Mouse (Mus musculus) limb, embryonic 11.5 days (tissue): Measurements from ENCODE around the gene Neurod2. TPM values are rescaled to one million over a fixed set of nuclear protein-coding genes. Genes with fewer than 3 reads are reported as not detected.

ENCODE experiments used
- ATAC-seq: fragments of 200-750 bp; cut with Nextera tagmentation; 2 replicates; pipeline ENCODE4 v1.8.0; 2017; ENCODE audit warnings: low read depth; ENCODE audit not compliant: insufficient number of reproducible peaks, low FRiP score, low TSS enrichment
- DNase-seq: peaks from one replicate; pipeline ENCODE4 v3.0.0-alpha.2; 2015; ENCODE audit warnings: low spot score
- H3K27ac ChIP-seq: fragments of 300-500 bp; sonication (generic); replicated peaks from 2 replicates; pipeline ENCODE4 v1.5.1; 2014; ENCODE audit warnings: low read depth, mild to moderate bottlenecking, low read length
- H3K27me3 ChIP-seq: fragments of 300-500 bp; sonication (generic); 2 replicates; pipeline ENCODE4 v1.6.1; 2014; ENCODE audit warnings: mild to moderate bottlenecking, low read length, mixed read lengths; ENCODE audit not compliant: control insufficient read depth, insufficient read depth
- H3K36me3 ChIP-seq: fragments of 300-500 bp; sonication (generic); 2 replicates; pipeline ENCODE4 v1.6.1; 2014; ENCODE audit warnings: mild to moderate bottlenecking, low read length, moderate library complexity, mixed read lengths; ENCODE audit not compliant: control insufficient read depth, insufficient read depth
- H3K4me1 ChIP-seq: fragments of 300-500 bp; sonication (generic); 2 replicates; pipeline ENCODE4 v1.6.1; 2014; ENCODE audit warnings: low read length, mixed read lengths; ENCODE audit not compliant: control insufficient read depth, insufficient read depth
- H3K4me2 ChIP-seq: fragments of 300-500 bp; sonication (generic); 2 replicates; pipeline ENCODE4 v1.6.1; 2014; ENCODE audit warnings: low read depth, mild to moderate bottlenecking, moderate library complexity; ENCODE audit not compliant: severe bottlenecking
- H3K4me3 ChIP-seq: fragments of 300-500 bp; sonication (generic); 2 replicates; pipeline ENCODE4 v1.5.1; 2014; ENCODE audit warnings: low read depth, low read length
- H3K9ac ChIP-seq: fragments of 300-500 bp; sonication (generic); 2 replicates; pipeline ENCODE4 v1.6.1; 2014; ENCODE audit warnings: mild to moderate bottlenecking, low read length
- H3K9me3 ChIP-seq: fragments of 300-500 bp; sonication (generic); 2 replicates; pipeline ENCODE4 v1.6.1; 2016; ENCODE audit warnings: low read length; ENCODE audit not compliant: control insufficient read depth
- WGBS: fragments of 180-500 bp; shearing (Covaris S2); extraction: QIAGEN DNeasy Blood & Tissue Kit; methylation state at CpG from one replicate; pipeline ENCODE4 v1.1.7; 2014; 5-methylcytosine and 5-hydroxymethylcytosine counted together
- polyA plus RNA-seq: library from polyadenylated mRNA; unstranded; fragments of >200 nt; fragmentation: Nextera tagmentation; extraction: Ambion mirVana; gene quantifications from 2 replicates; pipeline ENCODE4 v1.2.1, GENCODE M21; 2014

Neurod2 gene
- not detected in 2 replicates for polyA plus RNA-seq

GRCm38 (mm10) chr11:98329081-98329959, at the start of gene Neurod2:
TSS of gene Neurod2 (minus strand) at chr11:98329648.
- DNase-seq: no peak
- WGBS: 3% methylated on average over 38 of the region's 38 CpGs
- peak within 1 kb of the TSS; percentile 17; the same call in 1 of the 2 replicates for H3K4me2 ChIP-seq

GRCm38 (mm10) chr11:98377787-98378186, 48.3 kb upstream of the Neurod2 start:
- H3K27me3 ChIP-seq: no peaks in the 10 kb centered on the region
- no peaks in the 10 kb centered on the region for H3K4me1 ChIP-seq
- no peak overlapping the region for H3K4me3 ChIP-seq
- DNase-seq: no peak
- no peak overlapping the region for H3K4me2 ChIP-seq
- H3K9me3 ChIP-seq: no peaks in the 10 kb centered on the region
- H3K36me3 ChIP-seq: peaks cover 19% of the 10 kb centered on the region
- H3K9ac ChIP-seq: no peak overlapping the region
- 79% methylated on average over 11 of the region's 11 CpGs for WGBS
- no peak for ATAC-seq
- no peak overlapping the region for H3K27ac ChIP-seq

More at GRCm38 (mm10) chr11:98329081-98329959, at the start of gene Neurod2:
- Histone ChIP-seq H3K9me3 (no peaks in the 10 kb centered on the region), H3K4me1 (0 out of 2 replicates have a peak, but pooled peaks cover 7% of the 10 kb centered on the region), H3K4me3 (peak within 1 kb of the TSS; percentile 17; the same call in 1 of the 2 replicates), H3K27me3 (peaks cover 96% of the 10 kb centered on the region), H3K9ac (no peak within 1 kb of the TSS), H3K27ac (no peak within 1 kb of the TSS), H3K36me3 (no peaks in the 10 kb centered on the region)
- ATAC-seq: no peak

GRCm38 (mm10) chr11:98376756-98377155, 47.3 kb upstream of the Neurod2 start:
- no peak overlapping the region for H3K4me2 ChIP-seq
- H3K27me3 ChIP-seq: no peaks in the 10 kb centered on the region
- WGBS: 73% methylated on average over 5 of the region's 5 CpGs
- no peak for DNase-seq
- peaks cover 19% of the 10 kb centered on the region for H3K36me3 ChIP-seq
- H3K9ac ChIP-seq: no peak overlapping the region
- no peak for ATAC-seq
- H3K4me3 ChIP-seq: no peak overlapping the region
- H3K27ac ChIP-seq: no peak overlapping the region
- no peaks in the 10 kb centered on the region for H3K4me1 ChIP-seq
- H3K9me3 ChIP-seq: no peaks in the 10 kb centered on the region

GRCm38 (mm10) chr11:98374266-98374665, 44.8 kb upstream of the Neurod2 start:
- no peak overlapping the region for H3K4me3 ChIP-seq
- H3K36me3 ChIP-seq: peaks cover 19% of the 10 kb centered on the region
- no peaks in the 10 kb centered on the region for H3K9me3 ChIP-seq
- 81% methylated on average over 8 of the region's 8 CpGs for WGBS
- no peaks in the 10 kb centered on the region for H3K4me1 ChIP-seq
- ATAC-seq: no peak
- DNase-seq: no peak
- H3K27ac ChIP-seq: no peak overlapping the region
- no peaks in the 10 kb centered on the region for H3K27me3 ChIP-seq
- H3K9ac ChIP-seq: no peak overlapping the region
- no peak overlapping the region for H3K4me2 ChIP-seq

- Histone ChIP-seq H3K9ac (no peak overlapping the region), H3K9me3 (no peaks in the 10 kb centered on the region), H3K4me3 (no peak overlapping the region), H3K4me2 (no peak overlapping the region), H3K27ac (no peak overlapping the region), H3K36me3 (peaks cover 17% of the 10 kb centered on the region), H3K4me1 (no peaks in the 10 kb centered on the region), H3K27me3 (no peaks in the 10 kb centered on the region)
- WGBS: 88% methylated on average over 6 of the region's 6 CpGs
- no peak for DNase-seq
- ATAC-seq: no peak
Measured at GRCm38 (mm10) chr11:98373244-98373643, 43.8 kb upstream of the Neurod2 start.

GRCm38 (mm10) chr11:98372406-98372805, 43.0 kb upstream of the Neurod2 start:
- H3K9ac ChIP-seq: no peak overlapping the region
- peaks cover 11% of the 10 kb centered on the region for H3K36me3 ChIP-seq
- H3K4me2 ChIP-seq: no peak overlapping the region
- H3K9me3 ChIP-seq: no peaks in the 10 kb centered on the region
- H3K27ac ChIP-seq: no peak overlapping the region
- H3K27me3 ChIP-seq: no peaks in the 10 kb centered on the region
- WGBS: 0% methylated on average over 2 of the region's 2 CpGs
- no peak for ATAC-seq
- DNase-seq: peak; percentile 73
- H3K4me1 ChIP-seq: no peaks in the 10 kb centered on the region
- H3K4me3 ChIP-seq: no peak overlapping the region

- WGBS: 53% methylated on average over 10 of the region's 10 CpGs
- no peak for DNase-seq
- H3K27ac ChIP-seq: no peak overlapping the region
- no peak overlapping the region for H3K4me3 ChIP-seq
- H3K27me3 ChIP-seq: no peaks in the 10 kb centered on the region
- H3K4me2 ChIP-seq: no peak overlapping the region
- peaks cover 6% of the 10 kb centered on the region; the same call in 1 of the 2 replicates for H3K36me3 ChIP-seq
- no peak overlapping the region for H3K9ac ChIP-seq
- peak; percentile 17; the same call in 1 of the 2 replicates for ATAC-seq
- H3K4me1 ChIP-seq: no peaks in the 10 kb centered on the region
- H3K9me3 ChIP-seq: no peaks in the 10 kb centered on the region
Measured at GRCm38 (mm10) chr11:98371556-98372240, 42.2 kb upstream of the Neurod2 start.

GRCm38 (mm10) chr11:98370588-98370987, 41.1 kb upstream of the Neurod2 start:
- DNase-seq: no peak
- H3K4me1 ChIP-seq: no peaks in the 10 kb centered on the region
- no peak overlapping the region for H3K4me3 ChIP-seq
- H3K9me3 ChIP-seq: no peaks in the 10 kb centered on the region
- H3K36me3 ChIP-seq: peaks cover 6% of the 10 kb centered on the region; the same call in 1 of the 2 replicates
- H3K4me2 ChIP-seq: no peak overlapping the region
- H3K9ac ChIP-seq: no peak overlapping the region
- 92% methylated on average over 2 of the region's 2 CpGs for WGBS
- H3K27me3 ChIP-seq: no peaks in the 10 kb centered on the region
- H3K27ac ChIP-seq: no peak overlapping the region
- ATAC-seq: no peak
